Mouse (Mus musculus): Measurements from ENCODE around the gene Armc7.
"Not testable (repeated sequence)": the region's sequence is repeated elsewhere in the genome, so short reads cannot be mapped to it uniquely, and the experiment has no call there.

Gene Armc7

GRCm38 (mm10) chr11:115522238-115522637, 46.8 kb downstream of the Armc7 start:
- DNase-seq (ENCODE audit: low read depth, low spot score): no peak

DNA sequence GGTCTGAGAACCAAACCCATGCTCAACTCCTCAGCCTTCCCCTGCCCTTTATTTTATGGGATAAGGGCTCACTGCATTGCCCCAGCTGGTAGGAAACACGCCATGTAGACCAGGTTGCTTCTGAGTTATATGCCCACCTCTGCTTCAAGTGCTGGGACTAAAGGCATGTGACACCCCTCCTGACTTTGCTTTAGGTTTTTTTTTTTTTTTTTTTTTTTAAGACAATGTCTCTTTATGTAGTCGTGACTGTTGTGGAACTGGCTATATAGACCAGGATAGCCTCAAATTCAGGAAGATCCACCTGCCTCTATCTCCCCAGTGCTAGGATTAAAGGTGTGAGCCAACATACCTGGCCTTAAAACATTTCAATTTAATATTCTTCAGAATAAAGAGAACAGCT, 47.2 kb downstream of the Armc7 start:
- DNase-seq (ENCODE audit: low read depth, low spot score): no peak

- not testable (repeated sequence) for DNase-seq (ENCODE audit: low read depth, low spot score)
Observed at GRCm38 (mm10) chr11:115526446-115526845, 51.0 kb downstream of the Armc7 start.

DNA sequence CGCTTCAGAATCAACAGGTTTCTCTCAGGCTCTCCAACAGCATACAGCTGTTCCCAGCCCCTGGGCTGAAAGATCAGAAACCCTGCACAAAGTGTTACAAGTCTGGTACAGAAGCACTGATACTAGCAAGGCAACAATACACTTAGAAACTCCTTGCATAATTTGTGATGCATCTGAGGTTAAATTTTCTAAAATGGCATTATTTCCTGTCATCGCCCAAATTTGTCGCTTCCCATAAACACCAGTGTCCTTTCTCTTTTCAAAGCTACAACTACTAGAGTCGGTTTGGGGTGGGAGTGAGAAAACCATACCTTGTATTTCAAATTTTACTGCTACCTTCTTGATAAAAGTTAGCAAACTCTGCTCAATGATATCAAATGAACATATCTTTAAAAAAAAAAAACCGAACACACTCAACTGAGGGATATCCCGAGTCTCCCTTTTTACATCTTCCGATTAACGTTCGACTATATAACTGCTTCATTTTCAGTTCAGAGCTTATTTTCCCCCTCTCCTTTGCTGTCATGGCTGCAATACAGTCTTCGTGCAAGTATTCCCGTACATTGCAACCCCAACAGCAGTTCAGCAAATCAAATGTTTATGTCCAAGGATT, 59.4 kb downstream of the Armc7 start:
- peak; percentile 38 for DNase-seq (ENCODE audit: low read depth, low spot score)

- DNase-seq (ENCODE audit: low read depth, low spot score): peak; percentile 49
Observed at GRCm38 (mm10) chr11:115535401-115536037, 60.1 kb downstream of the Armc7 start.

GRCm38 (mm10) chr11:115536038-115536681, 60.7 kb downstream of the Armc7 start, which contains the start of gene Sumo2:
Gene Sumo2, minus strand, starts transcription at chr11:115536276.
- peak; percentile 91 for DNase-seq (ENCODE audit: low read depth, low spot score)

- DNase-seq (ENCODE audit: low read depth, low spot score): peak; percentile 69
Observed at GRCm38 (mm10) chr11:115536856-115537568, 61.5 kb downstream of the Armc7 start.

- no peak for DNase-seq (ENCODE audit: low read depth, low spot score)
Observed at GRCm38 (mm10) chr11:115538045-115538444, 62.6 kb downstream of the Armc7 start.
